Mouse (Mus musculus): ENCODE results near the gene Blmh. TPM values are rescaled to one million over a fixed set of nuclear protein-coding genes. Genes with fewer than 3 reads are reported as not detected.
A peak's percentile ranks its signal among the peaks of the same experiment; 100 is the strongest.

Gene Blmh
- 10 to 100 TPM; 70.3 to 70.9 TPM for total RNA-seq (2021)
- long read RNA-seq, experiment 1, transcript Blmh-201 (12 exons, 2,497 nt), result major isoform, 63 of 71 reads
- long read RNA-seq, experiment 1, partial matches to known transcripts, result 6 of 71 reads
- long read RNA-seq, experiment 1, other reads (novel, unspliced or antisense), result 2 of 71 reads
- long read RNA-seq, experiment 2, transcript Blmh-201 (12 exons, 2,497 nt), result major isoform, 52 of 62 reads
- long read RNA-seq, experiment 2, partial matches to known transcripts, result 7 of 62 reads
- long read RNA-seq, experiment 2, other reads (novel, unspliced or antisense), result 2 of 62 reads

DNA sequence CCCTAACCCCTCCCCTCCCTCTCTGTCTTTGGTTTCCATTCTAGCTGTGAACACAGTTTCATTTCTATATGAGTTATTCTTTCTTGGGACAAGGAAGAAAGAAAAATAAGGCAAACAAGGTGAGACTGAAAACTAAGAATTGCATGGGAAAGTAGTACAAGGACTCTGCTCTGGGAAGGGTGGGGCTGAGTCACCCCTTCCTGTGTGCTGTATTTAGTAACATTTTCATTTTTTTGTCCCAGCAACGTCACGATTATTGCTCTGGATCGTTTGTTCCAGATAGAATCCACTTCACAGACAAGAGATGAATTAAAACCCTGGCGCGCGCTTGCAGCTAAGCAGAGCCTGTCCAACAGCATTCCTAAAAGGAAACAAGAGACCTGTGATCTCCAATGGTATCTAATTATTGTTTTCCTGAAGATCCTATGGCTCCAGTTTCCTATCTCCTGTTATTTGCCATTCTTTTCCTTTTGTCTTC is at the start of gene Blmh:
Gene Blmh, plus strand, starts transcription at position 51 of the 478 bp plus-strand sequence.
- no peak for DNase-seq (ENCODE audit: low spot score in 2 of 2)

GRCm38 (mm10) chr11:76879816-76880215 is 44.8 kb upstream of the Blmh start:
- DNase-seq (ENCODE audit: low spot score in 2 of 2), result no peak

- no peak for DNase-seq (ENCODE audit: low spot score in 2 of 2)
Measured at GRCm38 (mm10) chr11:76884451-76884850, 40.2 kb upstream of the Blmh start.

DNA sequence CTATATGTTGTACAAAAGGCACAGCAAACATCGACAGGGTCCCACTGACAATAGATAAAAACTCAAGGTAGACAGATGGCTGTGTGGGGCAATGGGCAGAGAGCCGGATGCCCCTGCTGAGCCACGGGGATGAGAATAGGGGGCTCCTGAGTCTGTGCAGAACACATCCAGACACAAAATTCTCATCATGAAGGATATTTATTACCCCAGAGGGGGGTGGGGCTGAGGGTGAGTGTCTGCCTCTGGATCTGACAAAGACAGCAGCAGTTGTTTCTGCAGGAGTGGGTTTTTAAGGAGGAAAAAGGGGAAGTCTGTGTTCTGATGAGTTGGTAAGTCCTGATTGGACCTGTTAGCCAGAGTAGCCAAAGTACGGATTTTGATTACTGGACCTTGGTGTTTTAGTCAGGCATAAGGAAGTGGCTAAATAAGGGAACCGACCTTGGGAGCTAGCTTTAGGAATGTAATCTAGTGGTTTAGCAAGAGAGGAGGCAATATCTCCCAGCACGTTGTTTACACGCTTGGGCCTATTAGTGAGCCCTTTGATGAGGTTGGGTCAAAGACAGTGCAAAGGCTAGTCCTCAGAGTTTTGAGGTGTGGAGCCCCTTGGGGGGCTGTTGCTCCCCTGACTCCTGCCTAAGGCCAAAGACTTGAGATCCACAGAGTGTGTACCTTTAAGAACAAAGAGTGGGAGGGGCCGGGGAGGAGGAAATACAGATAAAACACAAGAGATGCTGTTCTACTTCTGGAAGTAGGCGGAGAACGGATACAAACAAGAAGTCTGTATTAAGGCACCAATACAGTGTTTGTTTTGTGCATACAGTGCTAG is 35.1 kb upstream of the Blmh start:
- peak in 1 of 2 experiments; percentile 18 for DNase-seq (ENCODE audit: low spot score in 2 of 2)

GRCm38 (mm10) chr11:76891171-76891570 is 33.4 kb upstream of the Blmh start:
- DNase-seq (ENCODE audit: low spot score in 2 of 2), result no peak

- DNase-seq (ENCODE audit: low spot score in 2 of 2), result no peak
Measured at GRCm38 (mm10) chr11:76891738-76892349, 32.8 kb upstream of the Blmh start.

- DNase-seq (ENCODE audit: low spot score in 2 of 2), result no peak
Measured at GRCm38 (mm10) chr11:76892972-76893371, 31.6 kb upstream of the Blmh start.

GRCm38 (mm10) chr11:76893570-76893969 is 31.0 kb upstream of the Blmh start:
- peak in 1 of 2 experiments; percentile 16 for DNase-seq (ENCODE audit: low spot score in 2 of 2)

DNA sequence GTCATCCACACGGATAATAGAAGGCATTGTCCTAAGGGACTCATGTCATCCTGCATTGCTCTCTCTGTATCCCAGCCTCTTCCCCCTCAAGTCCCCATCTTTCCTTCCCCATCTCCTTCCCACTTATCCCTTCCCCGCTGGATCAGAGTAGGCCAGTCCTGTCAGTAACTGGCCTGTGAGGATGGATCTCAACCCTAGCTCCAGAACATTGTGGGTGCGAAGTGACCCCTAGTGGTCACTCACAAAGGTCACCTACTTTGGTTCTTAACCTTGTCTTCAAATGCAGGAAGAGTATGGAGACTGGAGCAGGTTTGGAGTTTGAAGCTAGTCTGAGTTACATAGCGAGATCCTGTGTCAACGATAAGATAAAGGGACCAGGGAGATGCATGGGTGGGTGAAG is 30.4 kb upstream of the Blmh start:
- peak; percentile 33 to 52 for DNase-seq (ENCODE audit: low spot score in 2 of 2)

GRCm38 (mm10) chr11:76896360-76896759 is 28.2 kb upstream of the Blmh start:
- no peak for DNase-seq (ENCODE audit: low spot score in 2 of 2)

DNA sequence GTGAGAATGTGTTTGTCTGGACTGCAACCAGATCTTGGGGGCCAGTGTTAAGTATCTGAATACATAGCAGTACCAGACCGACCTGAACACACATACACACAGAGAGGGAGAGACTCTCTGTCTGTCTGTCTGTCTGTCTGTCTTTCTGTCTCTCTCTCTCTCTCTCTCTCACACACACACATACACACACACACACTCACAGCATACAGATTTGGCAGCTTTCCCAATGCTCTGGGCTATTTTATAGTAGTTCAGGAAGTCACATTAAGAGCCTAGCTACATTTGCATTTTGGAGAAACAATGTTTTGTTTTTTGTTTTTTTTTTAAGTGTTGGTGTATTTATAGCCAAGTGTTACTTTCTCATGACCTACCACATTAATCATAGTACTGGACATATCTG is 27.5 kb upstream of the Blmh start:
- no peak for DNase-seq (ENCODE audit: low spot score in 2 of 2)

- DNase-seq (ENCODE audit: low spot score in 2 of 2), result no peak
Measured at GRCm38 (mm10) chr11:76897871-76898270, 26.7 kb upstream of the Blmh start.

DNA sequence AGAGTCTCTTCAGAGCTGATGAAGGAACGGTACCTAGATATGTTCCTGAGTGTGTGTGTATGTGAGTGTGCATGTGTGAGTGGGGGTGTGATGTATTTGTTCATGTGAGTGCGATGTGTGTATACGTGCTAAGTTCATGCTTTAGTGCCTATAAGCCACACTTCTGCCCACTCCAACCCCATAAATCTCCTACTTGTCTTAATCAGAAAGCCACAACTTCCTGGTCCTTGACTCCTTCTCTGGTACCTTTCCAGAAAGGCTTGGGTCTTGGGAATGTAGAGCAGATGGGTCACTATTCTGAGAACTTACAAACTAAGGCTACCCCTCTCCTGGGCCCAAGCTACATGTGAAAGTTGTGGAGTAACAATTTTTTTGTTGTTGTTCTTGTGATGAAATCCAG is 25.9 kb upstream of the Blmh start:
- no peak for DNase-seq (ENCODE audit: low spot score in 2 of 2)

GRCm38 (mm10) chr11:76899758-76900738 is 24.6 kb upstream of the Blmh start:
- DNase-seq (ENCODE audit: low spot score in 2 of 2), result no peak

DNA sequence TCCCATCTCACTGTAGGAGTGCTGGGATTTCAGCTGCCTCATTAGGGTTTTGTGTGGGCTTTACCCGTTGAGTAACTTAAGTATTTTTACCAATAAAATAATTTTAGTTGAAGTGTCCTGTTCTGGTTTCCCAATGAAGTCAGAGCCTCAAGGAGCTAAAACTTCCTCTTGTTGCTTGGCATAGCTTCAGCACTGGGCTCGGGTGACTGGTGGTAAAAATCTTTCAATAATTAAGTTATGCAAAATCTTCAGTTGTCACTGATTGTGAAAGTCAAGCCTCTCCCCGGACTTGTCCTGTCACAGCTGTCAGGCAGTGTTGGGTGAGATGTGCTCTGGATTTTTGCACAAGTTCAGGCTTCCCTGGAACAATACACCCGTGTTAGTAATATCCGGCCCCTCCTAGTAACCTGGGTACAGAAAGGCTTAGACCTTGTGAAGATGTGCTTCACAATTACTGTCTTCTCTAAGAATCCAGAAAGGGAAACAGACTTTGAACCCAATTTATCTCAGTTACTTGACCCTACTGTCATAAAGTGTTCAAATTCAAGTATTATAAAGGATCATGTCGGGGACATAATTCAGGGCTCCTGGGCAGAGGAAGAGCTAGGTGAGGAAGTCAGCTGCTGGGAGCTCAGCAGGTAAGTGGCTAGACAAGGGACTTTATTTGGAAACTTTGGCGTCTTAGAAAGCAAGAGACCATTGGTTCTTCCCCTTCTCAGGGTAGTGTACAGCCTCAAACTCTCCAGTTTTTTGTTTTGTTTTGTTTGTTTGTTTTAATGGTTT is 22.8 kb upstream of the Blmh start, which contains the start of gene Tmigd1:
Gene Tmigd1, plus strand, starts transcription at position 581 of the 783 bp plus-strand sequence.
- DNase-seq (ENCODE audit: low spot score in 2 of 2), result no peak

- no peak for DNase-seq (ENCODE audit: low spot score in 2 of 2)
Measured at GRCm38 (mm10) chr11:76904340-76904739, 20.3 kb upstream of the Blmh start.

DNA sequence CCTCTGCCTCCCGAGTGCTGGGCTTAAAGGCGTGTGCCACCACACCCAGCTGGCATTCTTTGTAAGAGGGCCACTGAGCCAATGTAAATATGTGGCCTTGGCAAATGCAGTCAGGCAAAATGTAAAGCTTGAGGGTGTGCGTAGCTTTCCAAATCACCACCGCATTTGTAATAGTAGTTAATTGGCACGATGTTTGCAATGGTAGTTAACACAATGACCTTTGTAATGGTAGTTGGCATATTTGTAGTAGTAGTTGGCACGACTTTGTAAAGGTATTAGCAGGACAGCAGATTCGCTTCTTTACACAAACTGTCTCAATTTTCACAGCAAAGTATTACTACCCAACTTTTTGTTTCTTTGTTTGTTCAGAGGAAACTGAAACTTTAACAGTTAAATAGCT is 16.0 kb upstream of the Blmh start:
- no peak for DNase-seq (ENCODE audit: low spot score in 2 of 2)

DNA sequence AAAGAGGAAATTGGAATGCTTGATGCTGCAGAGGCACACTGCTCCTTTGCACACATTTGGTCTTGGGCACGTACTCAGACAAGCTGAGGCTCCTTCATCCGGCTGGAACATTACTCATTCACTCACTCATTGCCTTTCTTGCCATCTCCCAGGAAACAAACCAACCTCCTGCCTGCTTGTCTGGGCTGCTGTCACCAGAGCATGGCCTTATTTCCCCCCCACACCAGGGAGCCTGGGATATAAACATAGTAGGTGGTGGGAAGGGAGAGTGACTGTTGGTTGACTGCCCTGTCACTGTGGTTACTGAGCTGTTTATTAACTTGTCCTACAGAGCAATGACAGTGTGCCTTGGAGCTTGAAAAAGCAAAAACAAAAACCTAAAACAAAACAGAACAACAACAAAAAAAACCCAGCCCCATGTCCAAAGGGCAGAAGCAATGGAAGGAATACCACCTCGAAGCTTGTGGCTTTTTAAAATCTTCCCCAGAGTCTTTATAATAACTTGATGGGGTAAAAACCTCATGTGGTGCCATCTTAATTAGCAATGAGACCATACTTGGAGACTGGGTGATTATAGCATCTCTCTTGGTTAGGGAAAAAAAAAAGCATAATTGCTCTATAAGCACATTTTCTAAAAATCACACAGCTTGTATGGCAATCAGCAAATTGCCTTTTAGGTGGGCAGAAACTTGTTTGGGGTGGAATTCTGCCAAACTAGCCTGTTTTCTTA is 13.1 kb upstream of the Blmh start:
- DNase-seq (ENCODE audit: low spot score in 2 of 2), result no peak

- no peak for DNase-seq (ENCODE audit: low spot score in 2 of 2)
Measured at GRCm38 (mm10) chr11:76912055-76912395, 12.6 kb upstream of the Blmh start.

Data from gastrocnemius, postnatal 4 days (tissue).